Mouse (Mus musculus) lung, postnatal 0 days (tissue): ENCODE measurements around the gene Dmac1.

ENCODE experiments used
- CTCF ChIP-seq: IDR thresholded peaks from 2 replicates; pipeline ENCODE4 v1.5.1; 2016; ENCODE audit warnings: antibody characterized with exemption, mild to moderate bottlenecking
- EP300 ChIP-seq: IDR thresholded peaks from 2 replicates; pipeline ENCODE4 v1.6.1; 2016; ENCODE audit warnings: antibody characterized with exemption, mild to moderate bottlenecking, control low read depth

GRCm38 (mm10) chr4:75259447-75259846 lies 18.7 kb downstream of the Dmac1 start:
- TF ChIP-seq CTCF = no peak
- TF ChIP-seq EP300 = no peak
